Mouse (Mus musculus) embryonic facial prominence, embryonic 12.5 days (tissue): ENCODE measurements around the gene D330045A20Rik. TPM values are rescaled to one million over a fixed set of nuclear protein-coding genes. Genes with fewer than 3 reads are reported as not detected.
"Not testable (repeated sequence)": the region's sequence is repeated elsewhere in the genome, so short reads cannot be mapped to it uniquely, and the experiment has no call there.

ENCODE experiments used
- ATAC-seq: fragments of 200-750 bp; cut with Nextera tagmentation; 2 replicates; pipeline ENCODE4 v1.8.0; 2017; ENCODE audit not compliant: insufficient number of reproducible peaks, insufficient read depth, low FRiP score, low TSS enrichment
- H3K27ac ChIP-seq: fragments of 300-500 bp; sonication (generic); 2 replicates; pipeline ENCODE4 v1.5.1; 2016; ENCODE audit warnings: mild to moderate bottlenecking
- H3K27me3 ChIP-seq: fragments of 300-500 bp; sonication (generic); 2 replicates; pipeline ENCODE4 v1.6.1; 2016; ENCODE audit warnings: mild to moderate bottlenecking, moderate library complexity
- H3K36me3 ChIP-seq: fragments of 300-500 bp; sonication (generic); 2 replicates; pipeline ENCODE4 v1.6.1; 2016; ENCODE audit warnings: mild to moderate bottlenecking
- H3K4me1 ChIP-seq: fragments of 300-500 bp; sonication (generic); 2 replicates; pipeline ENCODE4 v1.6.1; 2016
- H3K4me2 ChIP-seq: fragments of 300-500 bp; sonication (generic); replicated peaks from 2 replicates; pipeline ENCODE4 v1.6.1; 2016; ENCODE audit warnings: mild to moderate bottlenecking, moderate library complexity
- H3K4me3 ChIP-seq: fragments of 300-500 bp; sonication (generic); 2 replicates; pipeline ENCODE4 v1.5.1; 2016; ENCODE audit warnings: mild to moderate bottlenecking
- H3K9ac ChIP-seq: fragments of 300-500 bp; sonication (generic); 2 replicates; pipeline ENCODE4 v1.6.1; 2016; ENCODE audit warnings: mild to moderate bottlenecking, moderate library complexity
- H3K9me3 ChIP-seq: fragments of 300-500 bp; sonication (generic); 2 replicates; pipeline ENCODE4 v1.6.1; 2016; ENCODE audit warnings: mild to moderate bottlenecking, moderate library complexity
- WGBS: fragments of 180-500 bp; shearing (Covaris S2); methylation state at CpG from one replicate; pipeline ENCODE4 v1.1.7; 2016; 5-methylcytosine and 5-hydroxymethylcytosine counted together
- polyA plus RNA-seq: library from polyadenylated mRNA; unstranded; fragments of >200 nt; fragmentation: Nextera tagmentation; extraction: Ambion mirVana; gene quantifications from 2 replicates; pipeline ENCODE4 v1.2.1, GENCODE M21; 2016

The D330045A20Rik gene
- polyA plus RNA-seq, 1 experiment from 2014 or later: 1.3 TPM

- H3K4me3 ChIP-seq, ATAC-seq, H3K4me2 ChIP-seq, H3K36me3 ChIP-seq, H3K9me3 ChIP-seq, H3K9ac ChIP-seq, H3K27ac ChIP-seq, H3K27me3 ChIP-seq, H3K4me1 ChIP-seq: not testable (repeated sequence)
- 61% methylated on average over 2 of the region's 2 CpGs for WGBS
Observed at GRCm38 (mm10) chrX:139586676-139587075, 106.5 kb downstream of the D330045A20Rik start.

GRCm38 (mm10) chrX:139596404-139596803 lies 116.2 kb downstream of the D330045A20Rik start:
- no peak overlapping the region for H3K27ac ChIP-seq
- no peak overlapping the region for H3K9ac ChIP-seq
- 83% methylated on average over 6 of the region's 6 CpGs for WGBS
- ATAC-seq: no peak
- no peak overlapping the region for H3K4me3 ChIP-seq
- no peaks in the 10 kb centered on the region for H3K4me1 ChIP-seq
- H3K4me2 ChIP-seq: no peak overlapping the region
- H3K27me3 ChIP-seq: no peaks in the 10 kb centered on the region
- H3K36me3 ChIP-seq: no peaks in the 10 kb centered on the region
- no peaks in the 10 kb centered on the region for H3K9me3 ChIP-seq

Other genes with a start within 250 kb of the D330045A20Rik start
- not detected in 2 replicates for gene Trap1a, start 146.7 kb upstream of the D330045A20Rik start, polyA plus RNA-seq
- 6.0 and 6.9 TPM in 2 replicates for gene Rnf128, start 82.9 kb downstream of the D330045A20Rik start, polyA plus RNA-seq
- gene Tbc1d8b, start 204.6 kb downstream of the D330045A20Rik start, polyA plus RNA-seq: 1.9 and 2.7 TPM in 2 replicates
- gene Gm15013, start 234.1 kb downstream of the D330045A20Rik start, polyA plus RNA-seq: 0.28 TPM in 1 of 2 replicates, not detected in the other